Mouse (Mus musculus) liver, postnatal 0 days (tissue): ENCODE measurements around the gene Senp1. TPM values are rescaled to one million over a fixed set of nuclear protein-coding genes. Genes with fewer than 3 reads are reported as not detected.
A peak's percentile ranks its signal among the peaks of the same experiment; 100 is the strongest.

Source experiments
- ATAC-seq: fragments of 200-750 bp; cut with Nextera tagmentation; 2 replicates; pipeline ENCODE4 v1.8.0; 2017; ENCODE audit warnings: mild to moderate bottlenecking, moderate library complexity
- DNase-seq: peaks from one replicate; pipeline ENCODE4 v3.0.0-alpha.2; 2016
- H3K27ac ChIP-seq: fragments of 300-500 bp; sonication (generic); 2 replicates; pipeline ENCODE4 v1.5.1; 2014; ENCODE audit warnings: antibody characterized with exemption, moderate library complexity, mild to moderate bottlenecking, low read depth
- H3K27me3 ChIP-seq: fragments of 300-500 bp; sonication (generic); 2 replicates; pipeline ENCODE4 v1.6.1; 2014; ENCODE audit warnings: low read length, control low read depth, mixed read lengths; ENCODE audit not compliant: insufficient read depth
- H3K36me3 ChIP-seq: fragments of 300-500 bp; sonication (generic); replicated peaks from 2 replicates; pipeline ENCODE4 v1.6.1; 2014; ENCODE audit warnings: mild to moderate bottlenecking, control low read depth, low read length, moderate library complexity, mixed read lengths; ENCODE audit not compliant: insufficient read depth
- H3K4me1 ChIP-seq: fragments of 300-500 bp; sonication (generic); 2 replicates; pipeline ENCODE4 v1.6.1; 2014; ENCODE audit warnings: antibody characterized with exemption, mild to moderate bottlenecking, control low read depth; ENCODE audit not compliant: insufficient read depth
- H3K4me2 ChIP-seq: fragments of 300-500 bp; sonication (generic); 2 replicates; pipeline ENCODE4 v1.6.1; 2014; ENCODE audit warnings: low read depth, mild to moderate bottlenecking, low read length, moderate library complexity, mixed read lengths
- H3K4me3 ChIP-seq: fragments of 300-500 bp; sonication (generic); 2 replicates; pipeline ENCODE4 v1.5.1; 2014; ENCODE audit warnings: low read depth, low read length
- H3K9ac ChIP-seq: fragments of 300-500 bp; sonication (generic); replicated peaks from 2 replicates; pipeline ENCODE4 v1.6.1; 2014; ENCODE audit warnings: mild to moderate bottlenecking, moderate library complexity
- H3K9me3 ChIP-seq: fragments of 300-500 bp; sonication (generic); 2 replicates; pipeline ENCODE4 v1.6.1; 2016; ENCODE audit warnings: mild to moderate bottlenecking, control low read depth, low read length, mixed read lengths
- CTCF ChIP-seq: sonication (generic); IDR thresholded peaks from 2 replicates; pipeline ENCODE4 v1.5.1; 2016; ENCODE audit warnings: antibody characterized with exemption, low read depth
- EP300 ChIP-seq: IDR thresholded peaks from 2 replicates; pipeline ENCODE4 v1.6.1; 2016; ENCODE audit warnings: antibody characterized with exemption, low read depth, mild to moderate bottlenecking
- WGBS: fragments of 180-500 bp; shearing (Covaris S2); extraction: QIAGEN DNeasy Blood & Tissue Kit; methylation state at CpG from one replicate; pipeline ENCODE4 v1.1.7; 2014; ENCODE audit not compliant: insufficient replicate concordance; 5-methylcytosine and 5-hydroxymethylcytosine counted together
- polyA plus RNA-seq: library from polyadenylated mRNA; unstranded; fragments of >200 nt; fragmentation: Nextera tagmentation; extraction: Ambion mirVana; gene quantifications from 2 replicates; pipeline ENCODE4 v1.2.1, GENCODE M21; 2015

Senp1 gene
- polyA plus RNA-seq, 1 experiment from 2014 or later = 6.7 TPM

DNA sequence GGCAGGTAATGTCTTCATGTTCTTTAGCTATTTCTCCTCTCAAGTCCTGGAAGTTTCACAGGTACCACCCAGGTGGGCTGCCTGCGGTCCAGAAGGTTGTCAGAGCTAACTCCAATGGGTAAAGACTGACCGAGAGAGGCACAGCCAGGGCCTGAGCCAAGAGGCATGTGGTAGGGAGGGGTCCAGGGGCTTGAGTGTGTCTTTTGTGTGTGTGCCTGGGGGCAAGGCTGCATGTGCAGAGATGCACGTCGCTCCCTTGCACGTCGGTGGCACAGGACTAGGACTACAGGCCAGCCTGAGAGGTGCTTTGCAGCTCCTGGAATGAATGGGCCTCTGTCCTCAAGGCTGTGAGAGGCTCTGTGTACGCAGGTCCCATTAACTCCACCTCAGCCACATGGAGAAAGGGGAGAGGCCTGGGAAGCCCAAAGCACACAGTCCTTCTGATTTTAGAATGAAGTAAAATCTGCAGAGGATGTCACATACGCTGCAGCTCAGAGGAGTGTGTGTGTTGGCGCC, 60.3 kb downstream of the Senp1 start:
- ATAC-seq (no peak), DNase-seq (no peak)

DNA sequence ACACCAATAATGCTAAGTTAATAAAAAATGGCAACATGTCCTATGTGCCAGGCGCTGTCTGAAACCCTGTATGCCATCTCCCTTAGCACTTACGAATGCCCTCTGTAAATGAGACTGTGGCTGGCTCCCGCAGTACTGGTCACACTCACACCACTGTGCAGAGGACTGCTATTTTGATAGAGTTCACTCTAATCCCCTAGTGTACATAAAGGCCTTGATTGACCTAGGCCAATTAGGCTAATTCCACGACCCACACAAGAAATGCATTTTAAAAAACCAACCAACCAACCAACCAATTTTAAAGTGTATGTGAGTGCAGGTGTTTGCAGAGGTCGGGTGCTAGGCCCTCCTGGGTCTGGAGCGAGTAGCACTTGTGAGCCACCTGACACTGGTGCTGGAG, 63.7 kb downstream of the Senp1 start:
- no peaks in the 10 kb centered on the region for H3K9me3 ChIP-seq
- no peak overlapping the region for H3K4me3 ChIP-seq
- no peak for ATAC-seq

More for the DNA sequence above, 60.3 kb downstream of the Senp1 start:
- H3K27me3 ChIP-seq = no peaks in the 10 kb centered on the region
- no peaks in the 10 kb centered on the region for H3K9me3 ChIP-seq
- H3K4me3 ChIP-seq = no peak overlapping the region
- no peak for TF ChIP-seq CTCF
- TF ChIP-seq EP300 = no peak
- WGBS = 84% methylated on average over 9 of the region's 9 CpGs
- no peaks in the 10 kb centered on the region for H3K4me1 ChIP-seq
- no peak overlapping the region for H3K4me2 ChIP-seq
- H3K27ac ChIP-seq = no peak overlapping the region
- no peak overlapping the region for H3K9ac ChIP-seq
- H3K36me3 ChIP-seq = 0 out of 2 replicates have a peak, but pooled peaks cover 8% of the 10 kb centered on the region

DNA sequence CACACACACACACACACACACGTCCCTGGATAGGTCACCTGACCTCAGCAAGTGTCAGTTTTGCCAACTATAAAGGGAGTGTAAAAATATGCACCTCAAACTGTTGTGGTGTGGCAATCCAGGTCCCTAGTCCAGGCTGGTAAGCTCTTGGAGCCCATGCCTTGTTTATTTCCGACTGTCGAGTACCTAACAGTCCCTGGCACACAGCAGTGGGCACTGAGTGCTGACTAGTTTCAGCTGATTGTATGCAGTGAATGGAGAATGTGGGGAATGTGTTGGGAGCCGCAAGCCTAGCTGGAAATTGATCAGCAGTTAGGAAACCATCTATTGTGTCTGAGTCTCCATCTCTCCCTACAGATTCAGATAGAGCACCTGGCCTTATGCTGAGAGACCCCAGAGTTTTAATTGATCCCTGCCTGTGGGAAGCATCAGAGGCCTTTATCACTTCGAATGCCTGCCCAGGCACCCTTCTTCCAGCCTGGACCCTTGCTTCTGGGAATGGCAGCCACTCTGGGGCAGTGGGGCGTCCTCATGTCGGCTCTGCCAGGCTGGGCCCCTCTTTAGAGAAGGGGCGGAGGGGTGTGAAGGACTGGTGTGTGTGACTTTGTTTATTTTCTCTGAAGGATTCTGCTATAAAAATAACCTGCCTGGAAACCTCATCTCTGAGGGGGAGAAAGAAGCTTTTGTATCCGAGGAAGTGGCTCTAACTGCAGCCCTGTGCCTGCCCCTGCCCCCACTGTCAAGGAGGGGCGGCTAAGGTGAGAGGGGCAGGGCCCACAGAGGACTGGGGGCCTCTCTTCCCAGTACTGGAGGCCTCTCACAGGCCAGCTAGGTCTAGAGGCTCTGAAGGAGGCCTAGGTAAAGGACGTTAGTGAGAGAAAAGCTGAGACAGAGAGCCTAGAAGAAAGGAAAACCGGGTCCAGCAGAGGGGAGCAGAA, 66.3 kb downstream of the Senp1 start:
- 33% methylated on average over 12 of the region's 12 CpGs for WGBS
- Histone ChIP-seq H3K4me1 (no peaks in the 10 kb centered on the region; the same call in 1 of the 2 replicates), H3K27me3 (peaks cover 11% of the 10 kb centered on the region; the same call in 1 of the 2 replicates), H3K9ac (no peak overlapping the region), H3K36me3 (no peaks in the 10 kb centered on the region), H3K4me3 (no peak overlapping the region), H3K27ac (no peak overlapping the region), H3K9me3 (no peaks in the 10 kb centered on the region), H3K4me2 (no peak overlapping the region)
- DNase-seq (no peak), ATAC-seq (no peak)
- TF ChIP-seq CTCF (no peak), EP300 (no peak)

More for the DNA sequence above, 63.7 kb downstream of the Senp1 start:
- TF ChIP-seq CTCF (no peak), EP300 (no peak)
- H3K4me2 ChIP-seq = no peak overlapping the region
- no peak for DNase-seq
- peaks cover 11% of the 10 kb centered on the region; the same call in 1 of the 2 replicates for H3K27me3 ChIP-seq
- 63% methylated on average over 6 of the region's 6 CpGs for WGBS
- H3K4me1 ChIP-seq = no peaks in the 10 kb centered on the region
- no peak overlapping the region for H3K27ac ChIP-seq
- H3K9ac ChIP-seq = no peak overlapping the region
- no peaks in the 10 kb centered on the region for H3K36me3 ChIP-seq

- H3K9me3 ChIP-seq = no peaks in the 10 kb centered on the region
- no peak for ATAC-seq
- no peaks in the 10 kb centered on the region; the same call in 1 of the 2 replicates for H3K4me1 ChIP-seq
- no peak overlapping the region for H3K9ac ChIP-seq
- DNase-seq = no peak
- H3K4me2 ChIP-seq = no peak overlapping the region
- H3K27me3 ChIP-seq = peaks cover 11% of the 10 kb centered on the region; the same call in 1 of the 2 replicates
- no peak for TF ChIP-seq EP300
- no peak for TF ChIP-seq CTCF
- H3K4me3 ChIP-seq = no peak overlapping the region
- no peak overlapping the region for H3K27ac ChIP-seq
- H3K36me3 ChIP-seq = no peaks in the 10 kb centered on the region
- 65% methylated on average over 4 of the region's 4 CpGs for WGBS
These were observed 67.9 kb downstream of the Senp1 start for GRCm38 (mm10) chr15:98025611-98026010.

DNA sequence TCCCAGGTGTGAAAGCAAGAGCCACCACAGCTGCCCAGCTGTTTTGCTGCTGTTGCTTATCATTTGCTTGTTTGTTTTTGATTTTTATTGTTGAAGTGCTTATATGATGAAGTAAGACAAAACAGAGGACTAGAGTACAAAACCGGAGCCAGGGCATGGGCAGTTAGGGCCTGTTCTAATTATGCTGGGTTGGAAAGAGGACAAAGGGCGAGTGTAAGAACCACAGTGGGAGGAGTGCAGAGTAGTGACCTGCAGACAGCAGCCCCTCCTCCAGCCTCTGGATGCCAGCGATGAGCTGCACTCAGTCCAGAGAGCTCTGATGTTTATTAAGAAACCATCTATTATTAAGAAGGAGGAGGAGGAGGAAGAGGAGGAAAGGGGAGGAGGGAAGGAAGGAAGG, 70.4 kb downstream of the Senp1 start:
- DNase-seq (no peak), ATAC-seq (0 out of 2 replicates have a peak, but pooled peaks have one; percentile 35)
- Histone ChIP-seq H3K27me3 (peaks cover 11% of the 10 kb centered on the region; the same call in 1 of the 2 replicates), H3K9ac (no peak overlapping the region), H3K9me3 (no peaks in the 10 kb centered on the region), H3K36me3 (no peaks in the 10 kb centered on the region), H3K4me1 (no peaks in the 10 kb centered on the region; the same call in 1 of the 2 replicates), H3K27ac (no peak overlapping the region), H3K4me2 (no peak overlapping the region), H3K4me3 (no peak overlapping the region)
- 49% methylated on average over 3 of the region's 3 CpGs for WGBS
- no peak for TF ChIP-seq CTCF
- TF ChIP-seq EP300 = no peak

GRCm38 (mm10) chr15:98021886-98022285, 71.7 kb downstream of the Senp1 start:
- Histone ChIP-seq H3K4me2 (no peak overlapping the region), H3K4me3 (no peak overlapping the region), H3K36me3 (no peaks in the 10 kb centered on the region), H3K4me1 (no peaks in the 10 kb centered on the region; the same call in 1 of the 2 replicates), H3K9ac (no peak overlapping the region), H3K27me3 (peaks cover 11% of the 10 kb centered on the region; the same call in 1 of the 2 replicates), H3K27ac (no peak overlapping the region), H3K9me3 (no peaks in the 10 kb centered on the region)
- DNase-seq (no peak), ATAC-seq (no peak)
- no peak for TF ChIP-seq CTCF
- WGBS = 54% methylated on average over 2 of the region's 2 CpGs
